Mouse (Mus musculus) CH12.LX (cell line): Measurements from ENCODE around the gene Tmem216. TPM values are rescaled to one million over a fixed set of nuclear protein-coding genes. Genes with fewer than 3 reads are reported as not detected.

ENCODE experiments used
- DNase-seq: peaks from one replicate; pipeline ENCODE4 v3.0.0-alpha.2; 2013; ENCODE audit errors: extremely low read depth
- H3K27ac ChIP-seq: 2 replicates; pipeline ENCODE4 v1.5.1; 2012; ENCODE audit warnings: low read depth, mild to moderate bottlenecking, control low read depth, moderate library complexity; ENCODE audit not compliant: insufficient read depth
- H3K27me3 ChIP-seq: replicated peaks from 2 replicates; pipeline ENCODE3; 2012; ENCODE audit warnings: inconsistent platforms
- H3K36me3 ChIP-seq, 2 experiments: replicated peaks in 1 of 2; 2 replicates each; pipeline versions ENCODE3 to v1.6.1; 2012; ENCODE audit warnings: inconsistent platforms in 1 of 2, low read length in 1 of 2, mild to moderate bottlenecking in 1 of 2, mixed read lengths in 1 of 2, moderate library complexity in 1 of 2; ENCODE audit not compliant: control insufficient read depth in 1 of 2, insufficient read depth in 1 of 2
- H3K4me1 ChIP-seq, 2 experiments: 2 replicates each; pipeline ENCODE4 v1.6.1; 2012; ENCODE audit warnings: inconsistent platforms in 1 of 2, moderate library complexity in 1 of 2; ENCODE audit not compliant: insufficient read depth in 2 of 2, control insufficient read depth in 1 of 2
- H3K4me2 ChIP-seq: 2 replicates; pipeline ENCODE4 v1.6.1; 2012; ENCODE audit warnings: low read depth, mild to moderate bottlenecking, control low read depth; ENCODE audit not compliant: poor library complexity, insufficient read depth, severe bottlenecking
- H3K4me3 ChIP-seq, 3 experiments: fragments of 150-350 bp in 1 of 3; sonication (generic) in 1 of 3; replicated peaks in 1 of 3; 2 replicates each; pipeline versions ENCODE3 to v1.5.1; 2011 to 2012; ENCODE audit warnings: low read depth in 2 of 3, low read length in 2 of 3, mild to moderate bottlenecking in 2 of 3, moderate library complexity in 2 of 3, control low read depth in 1 of 3, improper control_type of control experiment in 1 of 3, inconsistent platforms in 1 of 3, mixed read lengths in 1 of 3; ENCODE audit not compliant: poor library complexity in 1 of 3
- H3K79me2 ChIP-seq: replicated peaks from 2 replicates; pipeline ENCODE4 v1.6.1; 2012; ENCODE audit warnings: mild to moderate bottlenecking, moderate library complexity; ENCODE audit not compliant: control insufficient read depth, poor library complexity, insufficient read depth, severe bottlenecking; ENCODE audit errors: extremely low read depth
- H3K9ac ChIP-seq: 2 replicates; pipeline ENCODE4 v1.6.1; 2012; ENCODE audit warnings: low read depth, mild to moderate bottlenecking, control low read depth, moderate library complexity; ENCODE audit not compliant: insufficient read depth
- H3K9me3 ChIP-seq: replicated peaks from 2 replicates; pipeline ENCODE3; 2012; ENCODE audit warnings: low read length, inconsistent platforms, mixed read lengths
- BHLHE40 ChIP-seq: IDR thresholded peaks from 2 replicates; pipeline ENCODE4 v1.6.1; 2011; ENCODE audit warnings: mild to moderate bottlenecking, low read depth, low read length, improper control_type of control experiment
- CTCF ChIP-seq, 2 experiments: IDR thresholded peaks in 1 of 2; conservative IDR thresholded peaks in 1 of 2; 2 replicates each; pipeline ENCODE4 v1.5.1; 2011 to 2012; ENCODE audit warnings: low read depth in 2 of 2, low read length in 2 of 2, improper control_type of control experiment in 1 of 2, inconsistent platforms in 1 of 2, mild to moderate bottlenecking in 1 of 2, moderate library complexity in 1 of 2
- E2F4 ChIP-seq: IDR thresholded peaks from 2 replicates; pipeline ENCODE4 v1.6.1; 2011; ENCODE audit warnings: low read depth, low read length, improper control_type of control experiment; ENCODE audit not compliant: insufficient replicate concordance
- ELF1 ChIP-seq: IDR thresholded peaks from 2 replicates; pipeline ENCODE4 v1.6.1; 2014; ENCODE audit warnings: low read depth, mild to moderate bottlenecking, inconsistent platforms, low read length, improper control_type of control experiment
- EP300 ChIP-seq: IDR thresholded peaks from 2 replicates; pipeline ENCODE4 v1.6.1; 2011; ENCODE audit warnings: low read length, improper control_type of control experiment
- ETS1 ChIP-seq: conservative IDR thresholded peaks from 2 replicates; pipeline ENCODE4 v1.6.1; 2012; ENCODE audit warnings: low read depth, mild to moderate bottlenecking, inconsistent platforms, low read length, improper control_type of control experiment, moderate library complexity
- GABPA ChIP-seq: IDR thresholded peaks from 2 replicates; pipeline ENCODE4 v1.6.1; 2012; ENCODE audit warnings: low read depth, low read length, improper control_type of control experiment, inconsistent platforms; ENCODE audit not compliant: insufficient replicate concordance
- HCFC1 ChIP-seq: IDR thresholded peaks from 2 replicates; pipeline ENCODE4 v1.6.1; 2012; ENCODE audit warnings: low read depth, mild to moderate bottlenecking, inconsistent platforms, low read length, improper control_type of control experiment
- IRF4 ChIP-seq: IDR thresholded peaks from 2 replicates; pipeline ENCODE4 v1.6.1; 2014; ENCODE audit warnings: low read depth, mild to moderate bottlenecking, inconsistent platforms, low read length, improper control_type of control experiment
- KAT2A ChIP-seq: IDR thresholded peaks from 2 replicates; pipeline ENCODE4 v1.6.1; 2012; ENCODE audit warnings: low read length, improper control_type of control experiment, inconsistent platforms; ENCODE audit not compliant: insufficient replicate concordance
- MAFK ChIP-seq: IDR thresholded peaks from 2 replicates; pipeline ENCODE4 v1.6.1; 2011; ENCODE audit warnings: low read length, improper control_type of control experiment; ENCODE audit not compliant: insufficient replicate concordance
- MAX ChIP-seq: IDR thresholded peaks from 2 replicates; pipeline ENCODE4 v1.6.1; 2011; ENCODE audit warnings: low read length, improper control_type of control experiment
- MAZ ChIP-seq: IDR thresholded peaks from 2 replicates; pipeline ENCODE4 v1.6.1; 2012; ENCODE audit warnings: low read depth, mild to moderate bottlenecking, inconsistent platforms, low read length, improper control_type of control experiment, moderate library complexity
- MEF2A ChIP-seq: IDR thresholded peaks from 2 replicates; pipeline ENCODE4 v1.6.1; 2014; ENCODE audit warnings: low read depth, mild to moderate bottlenecking, inconsistent platforms, low read length, improper control_type of control experiment, borderline replicate concordance
- MXI1 ChIP-seq: IDR thresholded peaks from 2 replicates; pipeline ENCODE4 v1.6.1; 2011; ENCODE audit warnings: mild to moderate bottlenecking, low read depth, low read length, improper control_type of control experiment
- MYC ChIP-seq: IDR thresholded peaks from 2 replicates; pipeline ENCODE4 v1.6.1; 2011; ENCODE audit warnings: low read depth, mild to moderate bottlenecking, improper control_type of control experiment, low read length
- NELFE ChIP-seq: IDR thresholded peaks from 2 replicates; pipeline ENCODE4 v1.6.1; 2011; ENCODE audit warnings: low read depth, low read length, improper control_type of control experiment
- NRF1 ChIP-seq: IDR thresholded peaks from 2 replicates; pipeline ENCODE4 v1.6.1; 2014; ENCODE audit warnings: low read depth, mild to moderate bottlenecking, inconsistent platforms, low read length, improper control_type of control experiment, moderate library complexity
- PAX5 ChIP-seq: IDR thresholded peaks from 2 replicates; pipeline ENCODE4 v1.6.1; 2012; ENCODE audit warnings: low read length, inconsistent platforms, mixed read lengths
- POLR2A ChIP-seq: IDR thresholded peaks from 2 replicates; pipeline ENCODE4 v1.6.1; 2011; ENCODE audit warnings: low read depth, mild to moderate bottlenecking, improper control_type of control experiment, low read length
- POLR2AphosphoS2 ChIP-seq: IDR thresholded peaks from 2 replicates; pipeline ENCODE4 v1.6.1; 2011; ENCODE audit warnings: low read depth, low read length, improper control_type of control experiment
- RAD21 ChIP-seq: IDR thresholded peaks from 2 replicates; pipeline ENCODE4 v1.6.1; 2011; ENCODE audit warnings: low read depth, mild to moderate bottlenecking, low read length, improper control_type of control experiment, moderate library complexity
- RCOR1 ChIP-seq: conservative IDR thresholded peaks from 2 replicates; pipeline ENCODE4 v1.6.1; 2012; ENCODE audit warnings: low read depth, mild to moderate bottlenecking, inconsistent platforms, low read length, improper control_type of control experiment
- SIN3A ChIP-seq: IDR thresholded peaks from 2 replicates; pipeline ENCODE4 v1.6.1; 2012; ENCODE audit warnings: low read length, improper control_type of control experiment, inconsistent platforms
- SMC3 ChIP-seq: IDR thresholded peaks from 2 replicates; pipeline ENCODE4 v1.6.1; 2011; ENCODE audit warnings: low read depth, low read length, improper control_type of control experiment
- TBP ChIP-seq: conservative IDR thresholded peaks from 2 replicates; pipeline ENCODE4 v1.6.1; 2011; ENCODE audit warnings: low read depth, low read length, improper control_type of control experiment
- TCF12 ChIP-seq: IDR thresholded peaks from 2 replicates; pipeline ENCODE4 v1.6.1; 2014; ENCODE audit warnings: low read depth, mild to moderate bottlenecking, inconsistent platforms, low read length, improper control_type of control experiment
- UBTF ChIP-seq: IDR thresholded peaks from 2 replicates; pipeline ENCODE4 v1.6.1; 2012; ENCODE audit warnings: low read depth, mild to moderate bottlenecking, inconsistent platforms, low read length, improper control_type of control experiment, moderate library complexity
- USF2 ChIP-seq: conservative IDR thresholded peaks from 2 replicates; pipeline ENCODE4 v1.6.1; 2011; ENCODE audit warnings: low read depth, low read length, improper control_type of control experiment
- ZC3H11A ChIP-seq: IDR thresholded peaks from 2 replicates; pipeline ENCODE4 v1.6.1; 2012; ENCODE audit warnings: low read depth, mild to moderate bottlenecking, inconsistent platforms, low read length, improper control_type of control experiment
- ZKSCAN1 ChIP-seq: IDR thresholded peaks from 2 replicates; pipeline ENCODE4 v1.6.1; 2012; ENCODE audit warnings: low read depth, inconsistent platforms, low read length, improper control_type of control experiment, borderline replicate concordance
- ZMIZ1 ChIP-seq: IDR thresholded peaks from 2 replicates; pipeline ENCODE4 v1.6.1; 2012; ENCODE audit warnings: low read depth, mild to moderate bottlenecking, inconsistent platforms, low read length, improper control_type of control experiment
- ZNF384 ChIP-seq: IDR thresholded peaks from 2 replicates; pipeline ENCODE4 v1.6.1; 2012; ENCODE audit warnings: low read depth, low read length, improper control_type of control experiment, inconsistent platforms
- dilution Hi-C: fragments of 300-500 bp; cut with MboI; formaldehyde crosslinking; loops from 2 replicates; pipeline ENCODE4 v1.14.3; 2020; ENCODE audit warnings: low sequenced_read_pairs; ENCODE audit not compliant: extremely low pct_unique_long_range_greater_than_20kb, extremely low pct_ligation_motif_present
- in situ Hi-C: fragments of 300-500 bp; cut with MboI; formaldehyde crosslinking; loops from 3 replicates; pipeline ENCODE4 v1.14.3; 2019; ENCODE audit warnings: low sequenced_read_pairs, low pct_ligation_motif_present, low pct_unique_long_range_greater_than_20kb, mixed read lengths
- polyA plus RNA-seq: library from polyadenylated mRNA; unstranded; fragments of >175 nt; gene quantifications from 2 replicates; pipeline ENCODE4 v1.2.1, GENCODE M21; 2012; ENCODE audit warnings: low read depth; ENCODE audit not compliant: insufficient read length
- total RNA-seq, 2 experiments: library from RNA; depleted of rRNA; stranded (reverse); fragments of 300-350 nt in 1 of 2; fragments of >200 nt in 1 of 2; gene quantifications; 2 replicates each; pipeline ENCODE4 v1.2.3; 2012 to 2014

The Tmem216 gene
- 24.0 and 28.1 TPM in 2 replicates for total RNA-seq (2012; rRNA removed)
- 25.7 and 31.8 TPM in 2 replicates for total RNA-seq (2014; rRNA removed)
- 19.9 and 23.7 TPM in 2 replicates for polyA plus RNA-seq

- Histone ChIP-seq H3K4me3 (peak within 1 kb of the TSS; percentile 71 to 79 (median 74)), H3K79me2 (peaks cover 4% of the 10 kb centered on the region), H3K4me1 (peaks cover 5 to 19% of the 10 kb centered on the region in 2 experiments), H3K9ac (peak within 1 kb of the TSS; percentile 64), H3K36me3 (peaks cover 8 to 31% of the 10 kb centered on the region in 2 experiments), H3K27me3 (no peaks in the 10 kb centered on the region), H3K9me3 (no peaks in the 10 kb centered on the region), H3K27ac (peak within 1 kb of the TSS; percentile 2), H3K4me2 (peak within 1 kb of the TSS; percentile 97)
- in situ Hi-C loops (no loop called here), dilution Hi-C loops (no loop called here)
- DNase-seq: peak; percentile 74
- TF ChIP-seq EP300: no peak
- no peak; the same call in 1 of the 2 replicates for TF ChIP-seq ETS1
- no peak for TF ChIP-seq BHLHE40
- TF ChIP-seq POLR2A: peak; percentile 60
- TF ChIP-seq TBP: peak; percentile 76
- peak; percentile 42; the same call in 1 of the 2 replicates for TF ChIP-seq ZNF384
- TF ChIP-seq UBTF: no peak
- TF ChIP-seq GABPA: no peak
- TF ChIP-seq ZMIZ1: peak; percentile 72; the same call in 1 of the 2 replicates
- TF ChIP-seq TCF12: peak; percentile 92
- peak; percentile 67; the same call in 1 of the 2 replicates for TF ChIP-seq MYC
- no peak for TF ChIP-seq USF2
- TF ChIP-seq SIN3A: peak; percentile 97
- peak; percentile 71; the same call in 1 of the 2 replicates for TF ChIP-seq NELFE
- no peak for TF ChIP-seq ZKSCAN1
- peak; percentile 97 for TF ChIP-seq MXI1
- TF ChIP-seq MEF2A: peak; percentile 67
- TF ChIP-seq MAZ: no peak
- peak; percentile 86 for TF ChIP-seq HCFC1
- peak; percentile 55 for TF ChIP-seq NRF1
- TF ChIP-seq IRF4: 0 out of 2 replicates have a peak, but pooled peaks have one; percentile 42
- peak in 1 of 2 experiments; percentile 12; a peak in 1 of 4 replicates for TF ChIP-seq CTCF (conservative IDR thresholded peaks at IDR 0.05 in 1 of 2, IDR thresholded peaks at IDR 0.05 in 1 of 2; ENCODE audit: low read depth in 2 of 2, low read length in 2 of 2)
- TF ChIP-seq SMC3: no peak
- TF ChIP-seq E2F4: no peak
- TF ChIP-seq POLR2AphosphoS2: no peak; the same call in 1 of the 2 replicates
- peak; percentile 54; the same call in 1 of the 2 replicates for TF ChIP-seq KAT2A
- no peak for TF ChIP-seq RAD21
- peak; percentile 90 for TF ChIP-seq ELF1
- TF ChIP-seq RCOR1: no peak
- no peak for TF ChIP-seq PAX5
- TF ChIP-seq MAX: peak; percentile 55; the same call in 1 of the 2 replicates
- no peak for TF ChIP-seq ZC3H11A
- no peak for TF ChIP-seq MAFK
Observed at GRCm38 (mm10) chr19:10555624-10556510, at the start of gene Tmem216. Gene Tmem216, minus strand, starts transcription at chr19:10556238.
